Mouse (Mus musculus): ENCODE results near the gene Def8.

GRCm38 (mm10) chr8:123404521-123404920 is 18.8 kb upstream of the Def8 start:
- TF ChIP-seq CTCF (IDR thresholded peaks at IDR 0.05; ENCODE audit: borderline replicate concordance, extremely low read depth, insufficient read depth, insufficient read length) (no peak), POLR2A (IDR thresholded peaks at IDR 0.05; ENCODE audit: borderline replicate concordance, extremely low read depth, insufficient read depth, insufficient read length, poor library complexity, severe bottlenecking) (no peak)
